Mouse (Mus musculus) testis, adult 2 months (tissue): Measurements from ENCODE around the gene Itpk1. TPM values are rescaled to one million over a fixed set of nuclear protein-coding genes. Genes with fewer than 3 reads are reported as not detected.

Experiments
- H3K27ac ChIP-seq: fragments of 200-500 bp; 2 replicates; pipeline ENCODE4 v1.5.1; 2012; ENCODE audit warnings: low read depth, low read length; ENCODE audit not compliant: control insufficient read depth, insufficient read depth
- H3K27me3 ChIP-seq: fragments of 200-500 bp; 2 replicates; pipeline ENCODE4 v1.6.1; 2012; ENCODE audit warnings: mild to moderate bottlenecking, low read length, moderate library complexity; ENCODE audit not compliant: control insufficient read depth, insufficient read depth
- H3K36me3 ChIP-seq: fragments of 200-500 bp; 2 replicates; pipeline ENCODE4 v1.6.1; 2012; ENCODE audit warnings: mild to moderate bottlenecking, low read length; ENCODE audit not compliant: control insufficient read depth, insufficient read depth
- H3K4me1 ChIP-seq: fragments of 200-500 bp; 2 replicates; pipeline ENCODE4 v1.6.1; 2012; ENCODE audit warnings: low read length; ENCODE audit not compliant: control insufficient read depth, insufficient read depth
- H3K4me3 ChIP-seq: fragments of 200-500 bp; 2 replicates; pipeline ENCODE4 v1.5.1; 2012; ENCODE audit warnings: low read depth, mild to moderate bottlenecking, low read length, moderate library complexity, mixed read lengths; ENCODE audit not compliant: control insufficient read depth
- CTCF ChIP-seq: fragments of 200-500 bp; IDR thresholded peaks from 2 replicates; pipeline ENCODE4 v1.5.1; 2012; ENCODE audit warnings: low read depth, mild to moderate bottlenecking, inconsistent platforms, low read length, moderate library complexity; ENCODE audit not compliant: control insufficient read depth, insufficient read depth, insufficient replicate concordance
- POLR2A ChIP-seq: fragments of 200-500 bp; IDR thresholded peaks from 2 replicates; pipeline ENCODE4 v1.6.1; 2012; ENCODE audit warnings: low read depth, mild to moderate bottlenecking, inconsistent platforms, low read length, moderate library complexity; ENCODE audit not compliant: control insufficient read depth
- polyA plus RNA-seq: library from polyadenylated mRNA; depleted of rRNA; stranded (reverse); fragments of >200 nt; gene quantifications from 2 replicates; pipeline ENCODE4 v1.2.3, GENCODE M21; 2012

Itpk1 gene
- polyA plus RNA-seq, 1 experiment: 32.3 TPM

DNA sequence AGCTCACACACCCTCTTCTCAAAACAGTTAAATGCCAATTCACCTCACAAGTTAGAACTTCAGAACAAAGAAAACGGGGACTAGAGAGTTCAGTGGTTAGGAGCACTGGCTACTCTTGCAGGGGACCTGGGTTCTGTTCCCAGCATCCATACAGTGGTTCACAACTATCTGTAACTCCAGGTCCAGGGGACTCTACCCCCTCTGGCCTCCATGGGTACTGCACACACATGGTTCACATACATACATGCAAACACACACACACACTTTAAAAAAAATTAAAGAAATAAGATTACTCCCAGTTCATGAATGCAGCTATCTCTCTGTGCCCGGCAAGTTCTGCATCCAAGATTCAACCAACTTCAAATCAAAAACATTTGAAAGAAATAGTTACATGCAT is 40.7 kb downstream of the Itpk1 start:
- no peaks in the 10 kb centered on the region for H3K27me3 ChIP-seq
- H3K4me1 ChIP-seq: no peaks in the 10 kb centered on the region
- H3K4me3 ChIP-seq: no peak overlapping the region
- no peak overlapping the region for H3K27ac ChIP-seq
- TF ChIP-seq CTCF (no peak), POLR2A (no peak)
- H3K36me3 ChIP-seq: no peaks in the 10 kb centered on the region

DNA sequence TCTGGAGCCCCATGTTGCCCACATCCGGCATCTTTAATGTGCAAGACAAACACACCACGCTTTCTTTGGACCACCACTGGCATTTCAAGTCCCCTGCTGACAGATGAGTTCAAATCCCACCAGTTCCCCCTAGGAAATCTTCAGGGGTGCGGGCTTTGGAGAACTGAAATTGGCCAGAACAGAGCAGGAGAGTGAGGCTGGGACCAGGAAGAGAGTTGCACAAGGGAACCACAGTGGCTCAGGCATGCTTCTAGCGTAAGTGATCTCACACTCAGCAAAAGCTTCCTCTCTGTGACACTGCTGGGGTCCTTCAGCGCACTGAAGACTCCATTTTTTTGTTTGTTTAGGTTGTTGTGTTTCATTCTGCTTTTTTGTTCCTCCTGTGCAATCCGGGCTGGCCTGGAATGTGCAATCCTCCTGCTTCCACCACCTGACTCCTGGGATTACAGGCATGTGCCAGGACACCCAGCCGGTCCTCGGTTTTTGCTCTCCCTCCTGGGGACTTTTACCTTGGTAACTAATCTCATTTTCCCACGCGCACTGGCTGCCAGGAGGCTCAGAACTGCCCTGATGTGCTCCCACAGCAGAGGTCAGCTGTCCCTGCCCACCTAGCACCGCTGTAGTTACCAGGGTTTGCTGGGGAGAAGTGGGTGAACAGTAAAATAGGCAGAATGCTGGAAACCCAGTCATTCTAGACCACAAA is 41.2 kb downstream of the Itpk1 start:
- Histone ChIP-seq H3K4me3 (no peak overlapping the region), H3K36me3 (no peaks in the 10 kb centered on the region), H3K27me3 (no peaks in the 10 kb centered on the region), H3K4me1 (no peaks in the 10 kb centered on the region), H3K27ac (no peak overlapping the region)
- TF ChIP-seq POLR2A: no peak
- TF ChIP-seq CTCF: no peak

DNA sequence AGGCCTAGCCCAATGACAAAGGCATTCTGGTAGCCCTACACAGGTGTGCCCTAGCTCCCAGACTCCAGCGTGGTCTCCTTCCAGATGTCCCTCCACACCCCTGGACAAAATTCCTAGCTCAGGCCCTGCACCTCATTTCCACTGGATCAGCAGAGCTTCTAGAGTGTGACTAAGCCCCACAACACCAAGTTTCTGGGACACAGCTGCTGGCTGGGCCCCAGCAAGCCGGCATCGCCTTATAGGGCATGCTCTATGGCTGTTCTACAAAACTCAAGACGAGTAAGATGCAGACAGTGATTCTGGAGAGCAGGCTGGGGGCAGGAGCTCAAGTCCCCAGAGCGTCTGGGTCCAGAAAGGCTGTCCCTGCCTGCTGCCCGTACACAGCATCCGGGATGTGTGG is 43.0 kb downstream of the Itpk1 start:
- no peaks in the 10 kb centered on the region for H3K27me3 ChIP-seq
- H3K36me3 ChIP-seq: no peaks in the 10 kb centered on the region
- no peaks in the 10 kb centered on the region for H3K4me1 ChIP-seq
- no peak overlapping the region for H3K27ac ChIP-seq
- TF ChIP-seq POLR2A (no peak), CTCF (no peak)
- no peak overlapping the region for H3K4me3 ChIP-seq

DNA sequence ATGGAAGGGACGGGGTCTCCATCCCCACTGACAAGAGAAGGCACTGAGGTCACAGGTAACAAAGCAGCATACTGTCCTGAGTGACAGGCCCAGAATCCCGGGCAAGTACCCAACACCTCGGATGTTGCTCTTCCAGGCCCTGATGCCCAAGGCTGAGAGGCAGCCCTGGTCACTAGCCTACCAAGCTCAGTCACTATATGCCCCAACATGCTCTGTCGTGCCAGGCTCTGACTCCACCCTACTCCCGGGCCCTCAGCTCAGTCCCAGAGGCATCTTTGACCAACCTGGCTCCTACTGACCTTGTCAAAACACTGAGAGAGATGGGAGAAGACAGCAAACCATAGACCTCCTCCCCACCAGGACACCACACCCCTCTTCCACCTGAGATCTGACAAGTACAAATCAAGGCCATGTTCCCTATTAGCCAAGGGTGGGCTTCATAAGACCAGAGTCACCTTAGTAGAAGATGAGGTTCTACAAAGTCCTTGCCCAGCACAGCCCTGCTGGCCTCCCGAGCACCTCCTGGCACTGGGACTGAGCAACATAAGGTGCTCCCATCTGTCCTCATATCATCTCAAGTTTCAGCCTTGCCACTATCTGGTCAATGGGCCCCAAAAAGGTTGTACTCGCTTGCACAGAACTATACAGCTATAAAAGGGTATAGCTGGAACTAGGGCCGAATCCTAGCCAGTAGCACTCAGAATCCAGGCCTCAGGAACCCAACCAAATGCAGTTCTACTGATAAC is 43.7 kb downstream of the Itpk1 start:
- H3K4me3 ChIP-seq: no peak overlapping the region
- H3K36me3 ChIP-seq: no peaks in the 10 kb centered on the region
- TF ChIP-seq POLR2A (no peak), CTCF (no peak)
- no peaks in the 10 kb centered on the region for H3K27me3 ChIP-seq
- no peaks in the 10 kb centered on the region for H3K4me1 ChIP-seq
- H3K27ac ChIP-seq: no peak overlapping the region

DNA sequence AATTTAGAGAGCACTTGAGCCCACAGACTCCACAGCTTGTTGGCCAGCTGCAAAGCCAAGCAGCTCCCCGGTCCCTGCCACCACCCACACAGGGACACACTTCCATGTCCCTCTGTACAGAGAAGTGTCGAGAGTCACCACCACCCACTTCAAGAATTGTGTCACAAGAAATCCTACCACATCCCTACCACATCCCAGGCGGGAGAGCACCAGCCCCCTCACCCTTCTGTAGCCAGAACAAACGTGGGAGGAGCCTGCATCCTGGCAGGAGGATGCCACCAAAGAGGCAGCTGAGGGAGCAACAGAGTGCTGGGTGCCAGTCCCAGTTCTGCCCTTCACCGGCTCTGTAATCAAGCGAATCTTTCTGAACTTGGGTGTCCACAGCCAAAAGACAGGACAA is 51.7 kb downstream of the Itpk1 start:
- no peak overlapping the region for H3K4me3 ChIP-seq
- H3K27me3 ChIP-seq: no peaks in the 10 kb centered on the region
- no peak for TF ChIP-seq POLR2A
- TF ChIP-seq CTCF: no peak
- H3K36me3 ChIP-seq: no peaks in the 10 kb centered on the region
- H3K4me1 ChIP-seq: peaks cover 2% of the 10 kb centered on the region; the same call in 1 of the 2 replicates
- H3K27ac ChIP-seq: no peak overlapping the region

DNA sequence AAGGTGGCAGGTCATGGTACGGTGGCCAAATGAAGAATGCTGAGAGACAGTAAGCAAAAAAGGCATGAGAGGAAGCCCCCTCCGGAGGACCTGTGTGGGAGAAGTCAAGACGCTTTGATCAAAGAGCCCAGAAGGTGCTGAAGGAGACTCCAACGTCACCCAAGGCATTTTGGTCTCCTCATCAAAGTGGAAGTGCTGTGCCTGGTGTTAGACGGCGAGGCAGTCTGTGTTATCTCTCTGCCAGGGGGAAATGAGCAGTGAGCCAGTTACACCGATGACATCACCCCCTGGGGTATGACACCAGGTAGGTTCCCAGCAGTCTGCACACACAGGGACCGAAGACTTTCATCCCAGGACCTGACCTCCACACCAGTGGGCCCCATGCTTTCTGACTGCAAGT is 52.3 kb downstream of the Itpk1 start:
- TF ChIP-seq CTCF: no peak
- TF ChIP-seq POLR2A: no peak
- no peaks in the 10 kb centered on the region for H3K36me3 ChIP-seq
- H3K27me3 ChIP-seq: no peaks in the 10 kb centered on the region
- no peak overlapping the region for H3K4me3 ChIP-seq
- no peak overlapping the region for H3K27ac ChIP-seq
- peaks cover 2% of the 10 kb centered on the region; the same call in 1 of the 2 replicates for H3K4me1 ChIP-seq

DNA sequence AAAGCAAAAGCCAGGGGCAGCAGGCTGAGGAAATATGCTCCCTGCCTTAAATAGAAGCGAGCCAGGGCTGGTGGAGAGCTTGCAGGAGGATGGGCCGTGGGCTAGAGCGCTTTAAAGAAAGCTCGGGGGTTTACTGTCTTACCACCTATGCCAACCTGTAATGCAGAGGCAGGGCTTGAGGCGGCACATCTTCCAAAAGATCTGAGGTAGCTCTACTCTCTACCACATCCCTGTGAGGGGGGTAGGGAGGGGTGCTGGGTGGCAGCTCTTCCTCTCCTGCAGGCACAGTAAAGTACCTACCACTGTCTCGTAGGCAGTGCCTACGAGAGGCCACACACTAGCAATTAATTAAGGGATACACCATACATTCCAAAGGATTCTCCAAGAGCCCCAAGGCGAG is 52.9 kb downstream of the Itpk1 start:
- TF ChIP-seq POLR2A (no peak), CTCF (no peak)
- H3K4me1 ChIP-seq: peaks cover 2% of the 10 kb centered on the region; the same call in 1 of the 2 replicates
- H3K27ac ChIP-seq: no peak overlapping the region
- no peaks in the 10 kb centered on the region for H3K27me3 ChIP-seq
- H3K4me3 ChIP-seq: no peak overlapping the region
- H3K36me3 ChIP-seq: no peaks in the 10 kb centered on the region
